24 mouse cellular contexts compared by ENCODE assay signal in the genomic region with DNA sequence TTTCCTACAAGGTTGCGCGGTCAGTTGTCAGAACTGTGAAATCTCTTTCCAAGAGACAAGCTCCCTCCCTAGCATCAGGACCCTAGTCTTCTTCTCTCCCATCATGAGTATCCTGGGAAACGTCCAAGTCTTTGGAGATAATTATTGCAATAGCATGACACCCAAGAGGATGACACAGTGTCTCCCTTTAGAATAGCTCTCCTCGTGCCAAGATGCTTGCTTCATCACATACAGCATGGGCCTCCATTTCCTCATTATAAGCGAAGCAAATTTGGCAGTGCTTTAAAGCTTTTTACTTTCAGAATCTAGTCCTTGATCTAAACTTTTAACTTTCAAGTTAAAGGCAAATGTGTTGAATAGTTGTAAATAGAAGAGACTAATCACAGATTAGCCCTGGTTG. TPM values are rescaled to one million over a fixed set of nuclear protein-coding genes. Genes with fewer than 3 reads are reported as not detected.
DNase-seq lines count a peak whose midpoint lies in the region; ATAC-seq and TF ChIP-seq lines count a peak whose summit lies in the region.
"Had no signal": no experiment of that assay in that cellular context is flagged by ENCODE, and none has a peak within 500 bp of the region (broad histone marks: within the 10 kb centered on the region; RNA-seq: fewer than 3 reads in every experiment).

No protein-coding gene starts in this region.

- intact Hi-C loops in left cerebral cortex, adult 2 months (cut with DNase I): no loop called here
- intact Hi-C loops in left cerebral cortex, postnatal 4 days (cut with DNase I): no loop called here

- H3K4me1 ChIP-seq in bone marrow macrophage, adult 2 months (ENCODE audit: control insufficient read depth, insufficient read depth, low read length): peaks cover 13% of the 10 kb centered on the region
- H3K4me1 ChIP-seq: embryonic facial prominence, embryonic 10.5 days; embryonic facial prominence, embryonic 12.5 days; forebrain, embryonic 13.5 days; forebrain, embryonic 15.5 days had no signal

- H3K4me3 ChIP-seq in bone marrow macrophage, adult 2 months (ENCODE audit: insufficient read depth, low read length): no peak overlapping the region
- H3K4me3 ChIP-seq in left cerebral cortex, adult 2 months: no peak overlapping the region
- H3K4me3 ChIP-seq: embryonic facial prominence, embryonic 10.5 days; embryonic facial prominence, embryonic 12.5 days; forebrain, embryonic 13.5 days; forebrain, embryonic 15.5 days had no signal

- TF ChIP-seq CTCF in bone marrow macrophage, adult 2 months (IDR thresholded peaks at IDR 0.05; ENCODE audit: low read depth, low read length): no peak
- TF ChIP-seq CTCF in left cerebral cortex, adult 2 months (IDR thresholded peaks at IDR 0.05): no peak

- peak; percentile 72 for ATAC-seq in megakaryocyte, adult 5-6 weeks (ENCODE audit: poor library complexity, severe bottlenecking)
- ATAC-seq: forebrain, embryonic 13.5 days; forebrain, embryonic 15.5 days had no signal

- DNase-seq in gonadal fat pad, adult 2 months (ENCODE audit: low read depth): peak; percentile 44
- DNase-seq in left cerebral cortex, adult 2 months (ENCODE audit: extremely low spot score in 1 of 2, low spot score in 2 of 2): no peak
- no peak for DNase-seq in right cerebral cortex, postnatal 10 days (ENCODE audit: low spot score in 2 of 2)
- DNase-seq in left cerebral cortex, postnatal 4 days: no peak
- DNase-seq: adrenal gland, adult 2 months; adrenal gland, postnatal 10 days; adrenal gland, postnatal 25 days; cerebellum, adult 11-12 months; cerebellum, adult 2 months; cerebellum, adult 9-10 months; cerebellum, postnatal 10 days; cerebellum, postnatal 25 days had no signal

- peak overlapping the region; percentile 84 for H3K27ac ChIP-seq in bone marrow macrophage, adult 2 months (ENCODE audit: insufficient read depth, low read depth, low read length)
- H3K27ac ChIP-seq in left cerebral cortex, adult 2 months: no peak overlapping the region
- H3K27ac ChIP-seq: embryonic facial prominence, embryonic 10.5 days; embryonic facial prominence, embryonic 12.5 days; forebrain, embryonic 13.5 days; forebrain, embryonic 15.5 days had no signal

- no peak for TF ChIP-seq POLR2A in bone marrow macrophage, adult 2 months (IDR thresholded peaks at IDR 0.05; ENCODE audit: borderline replicate concordance, low read depth, low read length)

RNA-seq across cellular contexts. Expression of gene Rptn, which starts 17.9 kb away (rescaled TPM):
- not detected in 2 replicates for polyA plus RNA-seq in bone marrow macrophage, adult 2 months (2012; ENCODE audit: insufficient read depth, insufficient read length, missing spikeins)
- not detected in 2 replicates for polyA plus RNA-seq in gonadal fat pad, adult 2 months (2012; rRNA removed)
- total RNA-seq in megakaryocyte, adult 5-6 weeks (2015): not detected in 2 replicates
- not detected in 2 replicates for total RNA-seq in megakaryocyte, adult 5-6 weeks (2017)
- total RNA-seq in left cerebral cortex, adult 2 months (2021): not detected
- not detected for total RNA-seq in left cerebral cortex, postnatal 4 days (2021)
- total RNA-seq: adrenal gland, adult 2 months; adrenal gland, postnatal 10 days; adrenal gland, postnatal 25 days; adrenal gland, postnatal 4 days; ES-E14; MEL had no signal
- polyA plus RNA-seq: adrenal gland, adult 2 months; C2C12; cerebellum, adult 2 months; cortical plate, adult 2 months; embryonic facial prominence, embryonic 10.5 days; embryonic facial prominence, embryonic 12.5 days; forebrain, embryonic 11.5 days; forebrain, embryonic 13.5 days; forebrain, embryonic 15.5 days had no signal

RNA-seq across cellular contexts. Expression of gene Hrnr, which starts 56.1 kb away (rescaled TPM):
- polyA plus RNA-seq in bone marrow macrophage, adult 2 months (2012; ENCODE audit: insufficient read depth, insufficient read length, missing spikeins): not detected in 2 replicates
- polyA plus RNA-seq in gonadal fat pad, adult 2 months (2012; rRNA removed): not detected in 2 replicates
- not detected in 2 replicates for total RNA-seq in megakaryocyte, adult 5-6 weeks (2015)
- under 0.01 TPM in 1 of 2 replicates, not detected in the other for total RNA-seq in megakaryocyte, adult 5-6 weeks (2017)
- not detected for total RNA-seq in left cerebral cortex, adult 2 months (2021)
- not detected for total RNA-seq in left cerebral cortex, postnatal 4 days (2021)
- total RNA-seq: adrenal gland, adult 2 months; adrenal gland, postnatal 10 days; adrenal gland, postnatal 4 days; ES-E14; MEL had no signal
- polyA plus RNA-seq: adrenal gland, adult 2 months; C2C12; cerebellum, adult 2 months; embryonic facial prominence, embryonic 10.5 days; embryonic facial prominence, embryonic 12.5 days; forebrain, embryonic 11.5 days; forebrain, embryonic 13.5 days; forebrain, embryonic 15.5 days had no signal
